Mouse (Mus musculus): Measurements from ENCODE around the gene Tbcb.

DNA sequence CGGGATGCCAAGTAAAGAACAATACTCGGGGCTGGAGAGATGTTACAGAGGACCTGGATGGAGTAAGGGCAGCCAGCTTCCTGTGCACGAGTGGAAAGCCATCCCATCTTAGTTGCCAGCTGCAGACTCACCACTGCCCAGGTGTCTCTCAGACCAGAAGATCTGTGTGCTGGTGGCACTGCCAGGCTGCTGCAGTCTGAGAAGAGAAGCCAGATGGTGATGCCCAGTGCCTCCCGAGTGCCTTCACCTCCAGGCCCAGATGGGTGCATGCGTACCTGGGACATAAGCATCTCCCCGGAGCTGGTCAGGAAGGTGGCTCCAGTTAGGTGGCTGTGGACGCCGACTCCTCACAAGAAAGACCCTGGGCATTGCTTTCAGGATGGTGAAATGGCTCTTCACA is 3.0 kb upstream of the Tbcb start:
- TF ChIP-seq CTCF (IDR thresholded peaks at IDR 0.05; ENCODE audit: low read depth, low read length) (no peak), POLR2A (IDR thresholded peaks at IDR 0.05; ENCODE audit: borderline replicate concordance, low read depth, low read length) (no peak)

All from bone marrow macrophage, adult 2 months (primary cell).